Mouse (Mus musculus): Measurements from ENCODE around the gene Galr3. TPM values are rescaled to one million over a fixed set of nuclear protein-coding genes. Genes with fewer than 3 reads are reported as not detected.
"Not testable (repeated sequence)": the region's sequence is repeated elsewhere in the genome, so short reads cannot be mapped to it uniquely, and the experiment has no call there.

The Galr3 gene
- total RNA-seq, 1 experiment from 2014 or later: 1.4 TPM

DNA sequence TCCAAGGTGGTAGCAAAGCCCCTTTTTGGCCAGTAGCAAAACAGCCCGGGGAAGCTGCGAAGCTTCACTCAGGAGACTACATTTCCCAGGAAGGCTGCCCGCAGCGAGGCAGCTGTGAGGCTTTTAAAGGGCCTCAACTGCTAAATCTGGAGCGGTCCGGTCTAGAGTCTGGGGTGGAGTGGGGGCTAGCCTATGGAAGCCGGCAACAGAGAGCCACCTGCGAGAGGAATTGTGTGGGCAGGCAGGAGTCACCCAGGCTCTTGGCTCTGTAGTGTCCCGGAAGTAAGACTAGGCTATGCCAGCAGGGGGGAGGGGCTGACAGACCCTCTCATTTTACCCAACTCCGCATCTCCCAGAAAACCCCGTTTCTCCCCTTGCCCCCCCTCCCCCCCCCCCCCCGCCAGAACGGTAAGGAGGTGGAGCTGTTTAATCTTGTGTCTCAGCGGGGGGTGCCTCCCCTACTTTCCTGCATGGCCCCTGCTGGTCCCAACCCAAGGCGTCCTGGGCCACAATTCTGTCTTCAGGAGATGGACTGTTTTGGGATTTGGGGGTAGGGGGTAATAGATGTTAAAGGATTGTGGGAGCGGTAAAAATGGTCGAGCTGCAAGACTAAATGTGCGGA, 15.9 kb upstream of the Galr3 start:
- ATAC-seq (replicated peaks; ENCODE audit: low read depth, poor library complexity, severe bottlenecking): no peak

DNA sequence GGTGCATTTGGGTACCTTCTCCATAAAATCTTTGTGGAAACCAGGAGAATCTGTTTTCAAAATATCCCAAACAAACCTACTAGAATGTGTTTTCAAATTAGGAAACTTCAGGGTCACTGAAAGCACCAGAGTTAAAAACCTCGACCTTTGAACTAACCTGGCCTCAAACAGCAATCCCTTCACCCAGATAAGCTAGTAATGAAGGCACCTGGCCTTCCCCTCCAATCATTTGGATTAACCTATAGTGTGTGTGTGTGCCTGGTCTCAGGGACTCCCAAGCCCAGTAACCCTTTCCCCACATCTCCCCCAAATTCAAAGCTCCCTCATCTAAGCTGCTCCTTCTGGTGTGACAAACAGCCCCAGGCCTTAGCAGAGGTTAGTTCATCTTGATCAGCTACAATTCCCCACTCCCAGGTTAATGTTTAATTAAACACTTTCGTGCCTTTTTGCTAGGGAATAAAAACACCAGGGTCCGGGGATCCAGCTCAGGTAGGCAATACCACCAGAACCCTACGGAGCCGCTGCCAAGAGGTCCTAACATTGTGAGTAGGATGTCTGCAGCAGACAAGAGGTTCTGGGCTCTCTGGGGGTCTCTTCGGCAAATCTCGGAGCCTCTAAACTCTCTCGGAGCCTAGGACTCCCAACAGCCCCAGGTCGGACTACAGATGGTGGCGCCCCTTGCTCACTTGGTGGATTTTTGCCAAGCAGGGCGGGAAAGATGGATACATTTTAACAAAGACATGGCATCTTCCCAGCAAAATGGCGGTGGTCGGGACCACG, 15.0 kb upstream of the Galr3 start:
- ATAC-seq (replicated peaks; ENCODE audit: low read depth, poor library complexity, severe bottlenecking): no peak

DNA sequence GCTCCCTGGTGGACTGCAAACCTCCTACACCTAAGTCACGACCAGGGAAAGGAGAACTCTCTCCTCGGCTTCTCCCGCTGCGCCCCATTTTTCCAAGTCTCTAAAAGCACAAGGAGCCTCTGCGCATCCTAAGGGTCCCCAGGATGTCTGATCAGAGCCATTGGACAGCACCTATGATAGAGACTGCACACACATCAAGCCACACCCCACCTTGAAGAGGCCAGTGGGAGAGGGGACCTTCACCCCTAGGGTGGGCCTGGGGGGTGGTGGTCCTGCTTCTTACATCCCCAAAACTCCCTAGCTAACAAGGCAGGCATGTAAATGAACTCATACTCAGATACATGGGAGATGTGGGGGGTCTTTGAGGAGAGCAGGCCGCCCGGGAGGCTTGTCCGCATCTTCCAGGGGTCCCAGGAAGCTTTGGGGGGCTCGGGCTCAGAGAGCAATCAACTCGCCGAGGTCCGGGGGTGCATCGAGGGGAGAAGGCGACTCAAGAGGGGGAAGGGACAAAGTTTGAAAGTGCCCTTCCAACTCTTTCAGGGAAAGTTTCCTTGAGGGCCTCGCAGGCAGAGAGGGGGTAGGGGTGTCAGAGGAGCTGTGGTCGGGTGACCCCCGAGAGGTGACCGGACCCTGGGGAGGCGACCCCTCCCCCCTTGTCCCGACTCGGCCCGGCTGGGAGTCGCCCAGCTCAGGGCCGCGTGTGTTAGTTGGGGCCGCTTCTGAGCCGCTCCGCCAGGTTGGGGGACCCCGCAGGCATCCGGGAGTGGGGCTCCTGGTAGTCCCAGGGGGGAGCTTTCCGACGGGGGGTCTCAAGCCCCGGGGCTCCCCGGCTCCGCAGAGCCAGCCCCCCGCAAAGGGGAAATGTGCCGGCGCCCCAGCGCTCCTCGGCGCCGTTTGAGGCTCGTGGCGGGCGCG, 14.1 kb upstream of the Galr3 start:
- no peak for ATAC-seq (replicated peaks; ENCODE audit: low read depth, poor library complexity, severe bottlenecking)

DNA sequence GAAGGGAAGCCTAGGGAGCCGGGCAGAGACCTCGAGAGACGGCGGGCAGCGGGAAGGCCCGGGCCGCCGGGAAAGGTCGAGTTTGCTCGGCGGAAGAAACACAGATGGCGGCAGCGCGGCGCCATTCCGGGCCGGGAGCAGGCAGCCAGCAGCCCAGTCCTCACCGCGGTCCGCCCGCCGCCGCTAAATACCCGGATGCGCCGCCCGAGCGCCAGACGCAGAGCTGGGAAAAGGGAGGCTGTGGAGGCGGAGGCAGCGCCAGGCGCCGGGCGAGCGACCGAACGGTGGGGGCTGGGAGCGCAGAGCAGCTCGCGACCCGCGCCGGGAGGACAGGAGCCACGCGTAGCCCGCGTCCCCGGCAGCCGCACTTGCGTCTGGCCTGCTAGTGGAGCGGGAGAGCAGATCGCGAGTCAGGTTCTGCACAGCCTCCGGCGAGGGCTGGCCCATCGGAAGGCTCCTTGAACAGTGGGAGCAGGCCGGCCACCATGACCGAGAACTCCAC, 13.4 kb upstream of the Galr3 start, which contains the start of gene H1f0:
Gene H1f0, plus strand, starts transcription at position 214 of the 502 bp plus-strand sequence.
- peak; percentile 74 for ATAC-seq (replicated peaks; ENCODE audit: low read depth, poor library complexity, severe bottlenecking)

DNA sequence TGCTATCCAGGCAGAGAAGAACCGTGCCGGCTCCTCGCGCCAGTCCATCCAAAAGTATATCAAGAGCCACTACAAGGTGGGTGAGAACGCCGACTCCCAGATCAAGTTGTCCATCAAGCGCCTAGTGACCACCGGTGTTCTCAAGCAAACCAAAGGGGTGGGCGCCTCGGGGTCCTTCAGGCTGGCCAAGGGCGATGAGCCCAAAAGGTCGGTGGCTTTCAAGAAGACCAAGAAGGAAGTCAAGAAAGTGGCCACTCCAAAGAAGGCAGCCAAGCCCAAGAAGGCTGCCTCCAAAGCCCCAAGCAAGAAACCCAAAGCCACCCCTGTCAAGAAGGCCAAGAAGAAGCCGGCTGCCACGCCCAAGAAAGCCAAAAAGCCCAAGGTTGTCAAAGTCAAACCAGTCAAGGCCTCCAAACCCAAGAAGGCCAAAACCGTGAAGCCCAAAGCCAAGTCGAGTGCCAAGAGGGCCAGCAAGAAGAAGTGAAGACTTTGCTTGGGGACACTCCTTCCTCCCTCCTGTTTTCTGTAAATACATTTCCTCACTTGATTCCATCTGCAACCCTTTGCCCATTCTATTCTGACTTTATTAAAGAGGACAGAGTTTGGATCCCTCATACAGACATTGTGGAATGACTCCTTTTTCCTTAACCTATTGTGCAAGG, 12.7 kb upstream of the Galr3 start:
- ATAC-seq (replicated peaks; ENCODE audit: low read depth, poor library complexity, severe bottlenecking): no peak

DNA sequence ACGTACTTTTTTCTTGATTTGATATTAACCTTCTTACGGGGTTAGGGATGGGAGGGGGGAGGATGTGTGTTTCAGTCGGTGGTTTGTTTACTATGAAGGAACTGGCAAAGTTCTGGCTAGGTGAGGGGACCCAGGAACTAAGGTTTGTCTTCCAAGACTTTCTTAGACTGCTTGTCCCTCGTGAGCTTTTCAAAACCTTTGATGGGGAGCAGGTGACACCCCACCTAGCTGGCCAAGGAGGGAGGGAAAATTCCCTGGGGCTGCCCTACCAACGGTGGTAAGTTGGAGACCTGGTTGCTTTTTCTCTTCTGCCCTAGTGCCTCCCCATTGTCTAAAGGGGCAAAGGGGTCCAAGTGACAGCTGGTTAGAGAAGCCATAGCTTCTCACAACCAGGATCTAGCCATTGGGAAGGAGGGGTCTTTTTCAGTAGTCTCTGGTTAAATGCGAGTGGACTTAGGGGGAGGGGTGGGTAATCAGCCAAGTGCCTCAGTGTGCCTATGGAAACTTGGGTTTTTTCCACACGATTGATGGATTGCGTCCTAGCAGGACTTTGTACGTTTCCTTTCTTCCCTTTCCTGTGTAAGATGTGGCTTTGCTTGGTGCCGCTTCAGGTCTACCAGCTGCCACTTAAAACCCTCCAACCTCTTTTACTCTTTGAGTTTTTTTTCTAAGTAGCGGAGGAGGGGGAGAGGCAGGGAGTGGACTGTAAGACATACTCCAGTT, 12.0 kb upstream of the Galr3 start:
- no peak for ATAC-seq (replicated peaks; ENCODE audit: low read depth, poor library complexity, severe bottlenecking)

DNA sequence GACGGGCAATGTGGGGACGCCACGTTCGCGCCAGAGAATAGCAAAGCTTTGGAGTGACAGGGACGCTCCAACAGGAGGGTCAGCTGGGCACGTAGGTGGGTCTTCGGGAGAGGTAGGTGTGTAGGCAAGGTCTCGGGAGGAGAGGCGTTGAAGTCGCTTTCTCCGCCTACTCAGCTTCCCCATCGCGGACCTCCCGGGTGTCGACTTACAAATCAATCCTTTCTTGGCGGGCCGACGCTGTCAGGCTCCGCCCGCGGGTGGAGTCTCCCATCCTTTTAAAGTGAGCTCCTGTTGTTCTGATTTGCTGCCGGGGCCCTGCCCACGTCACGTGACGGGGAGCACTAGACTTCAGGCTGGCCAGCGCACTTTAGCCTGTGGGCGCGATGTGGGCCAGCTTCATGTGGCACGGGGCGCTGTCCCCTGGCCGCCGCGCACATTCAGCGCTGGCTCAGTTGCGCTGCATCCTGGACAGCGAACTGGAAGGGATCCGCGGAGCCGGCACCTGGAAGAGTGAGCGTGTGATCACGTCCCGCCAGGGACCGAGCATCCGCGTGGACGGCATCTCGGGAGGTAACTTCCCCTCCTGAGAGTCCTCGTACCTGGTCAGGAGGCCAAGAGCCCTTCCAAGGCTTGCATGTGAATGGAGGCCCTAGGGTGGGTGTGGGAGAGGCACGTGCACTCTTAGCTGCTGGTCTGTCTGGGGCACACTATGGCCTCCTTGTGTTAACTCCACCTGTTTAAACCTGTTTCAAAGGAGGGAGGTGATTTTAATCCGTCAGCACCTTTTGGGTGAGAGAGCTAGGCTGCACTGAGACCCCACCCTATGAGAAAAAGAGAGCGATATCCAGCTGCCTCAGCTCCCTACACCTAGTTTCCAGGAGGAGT, 10.9 kb upstream of the Galr3 start:
- peak; percentile 68 for ATAC-seq (replicated peaks; ENCODE audit: low read depth, poor library complexity, severe bottlenecking)

DNA sequence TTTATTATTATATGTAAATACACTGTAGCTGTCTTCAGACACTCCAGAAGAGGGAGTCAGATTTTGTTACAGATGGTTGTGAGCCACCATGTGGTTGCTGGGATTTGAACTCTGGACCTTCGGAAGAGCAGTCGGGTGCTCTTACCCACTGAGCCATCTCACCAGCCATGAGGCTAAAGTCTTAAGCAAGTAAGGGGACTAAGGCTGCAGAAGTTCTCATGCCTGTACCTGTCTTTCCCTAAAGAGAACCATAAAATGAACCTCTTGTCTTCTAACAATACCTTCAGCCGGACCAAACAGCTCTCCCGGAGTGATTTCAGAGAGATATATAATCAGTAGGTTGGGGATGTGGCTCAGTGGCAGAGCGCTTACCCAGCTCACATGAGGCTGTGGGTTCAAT, 9.8 kb upstream of the Galr3 start:
- not testable (repeated sequence) for ATAC-seq (replicated peaks; ENCODE audit: low read depth, poor library complexity, severe bottlenecking)

DNA sequence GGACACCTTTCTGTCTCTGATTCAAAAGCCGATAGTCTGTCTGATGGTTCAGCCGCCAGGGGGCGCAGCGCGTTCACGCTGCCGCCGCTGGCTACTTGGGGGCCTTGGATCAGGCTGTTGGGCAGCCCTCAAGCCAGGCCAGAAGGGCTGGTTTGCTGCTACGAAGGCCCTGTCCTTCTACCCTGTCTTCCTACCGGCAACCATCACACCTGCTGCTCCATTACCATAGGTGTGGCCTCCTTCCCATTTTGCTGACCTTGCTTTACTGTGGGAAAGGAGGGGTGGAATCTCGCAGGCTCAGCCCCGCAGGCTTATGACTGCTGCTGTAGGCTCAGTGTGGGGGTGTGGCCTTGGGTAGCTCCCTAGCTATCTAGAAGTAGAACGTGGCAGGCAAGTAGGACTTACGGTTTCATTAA, 3.8 kb upstream of the Galr3 start:
- peak; percentile 26; the same call in 1 of the 2 replicates for ATAC-seq (replicated peaks; ENCODE audit: low read depth, poor library complexity, severe bottlenecking)

DNA sequence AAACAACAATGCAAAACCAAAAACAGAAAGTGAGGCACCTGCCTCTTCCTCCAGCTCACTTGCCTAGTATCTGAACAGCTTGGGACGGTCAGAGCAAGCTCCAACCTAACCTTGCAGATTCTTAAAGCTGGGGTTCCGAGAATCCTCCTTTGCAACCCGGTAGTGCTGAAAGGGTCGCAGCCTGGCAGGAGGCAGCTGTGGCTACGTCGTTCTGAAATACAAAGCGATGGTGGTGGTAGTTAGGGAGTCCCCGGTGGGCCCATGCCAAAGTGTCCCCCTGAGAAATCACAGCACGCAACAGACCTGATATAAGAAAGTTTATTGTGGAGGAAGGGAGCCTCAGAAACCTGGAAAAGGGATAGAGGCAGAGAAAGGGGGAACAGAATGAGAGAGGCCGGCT, 3.4 kb upstream of the Galr3 start:
- no peak for ATAC-seq (replicated peaks; ENCODE audit: low read depth, poor library complexity, severe bottlenecking)

DNA sequence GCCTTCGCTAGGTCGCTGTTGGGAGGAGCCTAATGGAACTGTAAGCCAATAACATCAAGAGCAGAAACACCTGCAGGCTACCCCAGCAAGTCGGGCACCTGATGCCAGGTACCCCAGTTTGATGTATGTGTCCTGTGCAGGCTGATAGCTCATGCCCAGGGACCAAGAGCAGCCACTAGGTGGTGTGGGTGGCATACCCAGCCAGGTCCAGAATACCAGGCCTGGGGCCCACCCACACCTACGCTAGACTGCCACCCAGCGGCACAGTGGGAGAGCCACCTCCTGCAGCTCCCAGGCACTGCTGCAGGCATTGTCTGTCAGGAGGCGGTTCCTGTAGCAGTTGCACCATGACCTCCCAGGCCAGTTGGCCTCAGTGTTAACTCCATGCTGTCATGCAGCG, 2.8 kb upstream of the Galr3 start:
- peak; percentile 87 for ATAC-seq (replicated peaks; ENCODE audit: low read depth, poor library complexity, severe bottlenecking)

DNA sequence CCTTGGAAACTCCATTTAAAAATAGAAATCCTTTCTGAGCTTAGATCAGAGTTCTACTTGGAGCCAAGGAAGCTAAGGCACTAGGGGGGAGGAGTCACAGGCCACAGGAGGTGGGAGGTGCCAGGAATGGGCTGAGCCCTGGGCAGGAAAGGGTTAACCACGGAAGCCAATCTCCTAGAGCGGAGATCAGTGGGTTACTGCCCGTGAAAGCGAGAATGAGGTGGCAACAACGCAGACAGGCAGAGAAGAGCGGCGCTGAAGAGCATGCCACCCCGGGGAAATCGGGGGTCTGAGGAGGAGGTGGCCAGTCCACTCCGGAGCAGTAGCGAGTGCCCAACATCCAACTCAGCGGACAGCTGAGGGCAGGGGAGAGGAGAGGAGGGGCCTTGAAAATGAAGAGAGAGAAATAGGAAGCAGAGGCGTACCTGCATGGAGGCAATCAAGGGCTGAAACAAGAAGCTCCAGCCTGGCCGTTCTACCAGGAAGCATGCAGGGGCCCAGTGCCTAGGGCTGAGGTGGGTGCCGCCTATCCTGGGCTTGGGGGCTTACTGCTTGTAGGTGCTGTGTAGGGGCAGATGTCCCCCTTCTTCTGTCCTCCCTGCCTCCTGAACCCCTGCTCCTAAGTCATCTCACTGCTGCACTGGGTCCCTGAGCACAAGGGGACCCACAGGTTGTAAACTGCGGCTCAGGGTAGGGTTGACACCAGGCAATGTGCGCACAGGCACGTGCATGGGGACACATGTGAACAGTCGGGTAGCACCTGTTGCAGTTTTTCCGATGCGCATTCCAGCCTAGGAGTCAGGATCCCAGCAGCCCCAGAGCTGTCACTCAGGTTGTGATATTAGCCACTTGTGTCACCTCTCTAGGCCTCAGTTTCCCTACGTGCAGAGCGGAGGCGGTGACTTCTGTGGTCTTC, 926 bp upstream of the Galr3 start:
- peak; percentile 65 for ATAC-seq (replicated peaks; ENCODE audit: low read depth, poor library complexity, severe bottlenecking)

DNA sequence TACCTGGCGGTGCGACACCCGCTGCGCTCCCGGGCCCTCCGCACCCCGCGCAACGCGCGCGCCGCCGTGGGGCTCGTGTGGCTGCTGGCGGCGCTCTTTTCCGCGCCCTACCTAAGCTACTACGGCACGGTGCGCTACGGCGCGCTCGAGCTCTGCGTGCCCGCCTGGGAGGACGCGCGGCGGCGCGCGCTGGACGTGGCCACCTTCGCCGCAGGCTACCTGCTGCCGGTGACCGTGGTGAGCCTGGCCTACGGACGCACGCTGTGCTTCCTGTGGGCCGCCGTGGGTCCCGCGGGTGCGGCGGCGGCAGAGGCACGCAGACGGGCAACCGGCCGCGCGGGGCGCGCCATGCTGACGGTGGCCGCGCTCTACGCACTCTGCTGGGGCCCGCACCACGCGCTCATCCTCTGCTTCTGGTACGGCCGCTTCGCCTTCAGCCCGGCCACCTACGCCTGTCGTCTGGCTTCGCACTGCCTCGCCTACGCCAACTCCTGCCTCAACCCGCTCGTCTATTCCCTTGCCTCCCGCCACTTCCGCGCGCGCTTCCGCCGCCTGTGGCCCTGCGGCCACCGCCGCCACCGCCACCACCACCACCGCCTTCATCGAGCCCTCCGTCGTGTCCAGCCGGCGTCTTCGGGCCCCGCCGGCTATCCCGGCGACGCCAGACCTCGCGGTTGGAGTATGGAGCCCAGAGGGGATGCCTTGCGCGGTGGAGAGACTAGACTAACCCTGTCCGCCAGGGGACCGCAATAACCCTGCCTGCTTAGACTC, 1.2 kb downstream of the Galr3 start:
- no peak for ATAC-seq (replicated peaks; ENCODE audit: low read depth, poor library complexity, severe bottlenecking)

DNA sequence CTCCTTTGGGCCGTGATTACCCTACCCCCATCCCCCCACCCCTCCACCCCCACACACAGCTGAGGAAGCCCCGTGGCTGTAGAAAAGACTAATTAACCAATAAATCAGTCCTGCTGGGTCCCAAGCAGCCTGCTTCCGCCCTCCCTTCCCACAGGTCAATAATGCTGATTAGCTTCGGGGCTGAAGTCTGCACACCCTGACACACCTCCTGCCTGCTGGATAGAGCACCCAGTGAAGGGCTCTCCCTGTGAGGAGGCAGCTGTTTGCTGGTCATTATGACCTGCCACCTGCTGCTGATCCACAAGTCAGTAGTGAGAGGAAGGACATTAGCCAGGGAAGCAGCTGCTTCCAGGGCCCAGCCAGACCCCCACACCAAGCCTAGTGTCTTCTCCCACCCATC, 3.2 kb downstream of the Galr3 start:
- ATAC-seq (replicated peaks; ENCODE audit: low read depth, poor library complexity, severe bottlenecking): no peak

DNA sequence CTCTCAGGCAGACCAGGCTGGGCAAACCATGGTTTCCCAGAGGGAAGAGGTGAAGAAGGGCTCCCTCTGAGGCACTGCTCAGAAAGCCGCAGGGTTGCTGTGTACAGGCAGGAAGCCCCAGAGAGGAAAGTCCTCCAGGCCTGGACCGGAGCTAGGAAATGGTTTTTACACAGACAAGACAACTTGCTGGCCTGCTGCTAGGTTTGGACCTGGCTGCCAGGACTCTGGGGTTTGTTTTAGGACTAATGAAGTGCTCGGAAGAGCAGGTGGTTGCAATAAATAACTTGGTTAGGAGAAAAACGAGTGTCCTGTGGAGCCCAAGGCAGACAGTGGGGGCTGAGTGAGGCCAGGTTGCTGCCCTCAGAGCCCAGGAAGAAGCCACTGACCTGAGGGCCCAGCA, 6.5 kb downstream of the Galr3 start:
- ATAC-seq (replicated peaks; ENCODE audit: low read depth, poor library complexity, severe bottlenecking): no peak

DNA sequence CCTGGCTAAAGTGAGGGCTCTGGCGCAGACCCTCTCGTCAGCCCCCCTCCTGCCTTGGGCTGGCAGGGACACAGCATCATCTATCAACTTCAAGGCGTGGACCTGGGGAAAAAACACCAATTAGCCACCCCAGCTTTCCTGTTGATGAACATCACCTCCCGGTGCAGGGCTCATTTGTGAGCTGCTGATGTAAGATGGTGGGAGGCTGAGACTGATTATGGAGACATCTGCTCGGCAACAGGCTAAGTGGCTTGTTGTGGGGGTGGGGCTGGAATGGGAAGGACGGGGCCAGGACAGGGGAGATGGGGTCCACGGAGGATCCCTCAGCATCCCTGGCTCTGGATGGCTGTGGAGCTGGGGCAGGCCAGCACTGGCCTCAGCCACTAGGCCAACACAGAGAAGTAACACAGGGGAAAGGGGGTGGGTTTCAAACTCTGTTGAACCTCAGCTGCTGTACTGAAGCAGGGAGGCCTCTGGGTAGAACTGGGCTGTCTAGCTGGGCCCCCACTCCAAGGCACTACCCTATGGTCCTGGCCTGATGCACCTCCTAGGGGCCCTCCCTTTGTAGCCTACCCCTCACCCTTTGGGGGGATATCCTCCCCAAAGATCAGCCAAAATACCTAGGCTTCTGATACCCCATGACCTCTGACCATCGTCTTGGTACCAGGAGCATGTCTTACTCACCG, 8.6 kb downstream of the Galr3 start:
- no peak for ATAC-seq (replicated peaks; ENCODE audit: low read depth, poor library complexity, severe bottlenecking)
